Mouse (Mus musculus) ES-Bruce4 (cell line): ENCODE measurements around the gene Neurl3. TPM values are rescaled to one million over a fixed set of nuclear protein-coding genes. Genes with fewer than 3 reads are reported as not detected.
A peak's percentile ranks its signal among the peaks of the same experiment; 100 is the strongest.

Experiments
- H3K27ac ChIP-seq: 2 replicates; pipeline ENCODE4 v1.5.1; 2012; ENCODE audit warnings: low read length, inconsistent platforms; ENCODE audit not compliant: insufficient read depth
- H3K27me3 ChIP-seq: 2 replicates; pipeline ENCODE4 v1.6.1; 2012; ENCODE audit warnings: mild to moderate bottlenecking, low read length, inconsistent platforms; ENCODE audit not compliant: control insufficient read depth, poor library complexity, insufficient read depth, severe bottlenecking
- H3K36me3 ChIP-seq: 2 replicates; pipeline ENCODE4 v1.6.1; 2012; ENCODE audit warnings: inconsistent platforms, mild to moderate bottlenecking, low read length, moderate library complexity; ENCODE audit not compliant: control insufficient read depth, poor library complexity, insufficient read depth, severe bottlenecking
- H3K4me1 ChIP-seq: one replicate; pipeline ENCODE4 v1.8.1; 2011; ENCODE audit warnings: low read length; ENCODE audit not compliant: control insufficient read depth, insufficient read depth
- H3K4me3 ChIP-seq: 2 replicates; pipeline ENCODE4 v1.5.1; 2011; ENCODE audit warnings: low read depth, mild to moderate bottlenecking, low read length
- H3K9ac ChIP-seq: 2 replicates; pipeline ENCODE4 v1.6.1; 2012; ENCODE audit warnings: low read depth, mild to moderate bottlenecking, inconsistent platforms; ENCODE audit not compliant: poor library complexity, severe bottlenecking
- H3K9me3 ChIP-seq: replicated peaks from 2 replicates; pipeline ENCODE4 v1.6.1; 2012; ENCODE audit warnings: mild to moderate bottlenecking, low read length, inconsistent platforms; ENCODE audit not compliant: control insufficient read depth, poor library complexity, insufficient read depth, severe bottlenecking
- CTCF ChIP-seq: IDR thresholded peaks from one replicate; pipeline ENCODE4 v1.8.1; 2011; ENCODE audit warnings: low read depth, low read length
- EP300 ChIP-seq: IDR thresholded peaks from 2 replicates; pipeline ENCODE4 v1.6.1; 2011; ENCODE audit warnings: low read depth, low read length; ENCODE audit not compliant: insufficient read depth
- POLR2A ChIP-seq: IDR thresholded peaks from one replicate; pipeline ENCODE4 v1.8.1; 2011; ENCODE audit warnings: low read length; ENCODE audit not compliant: insufficient read depth
- polyA plus RNA-seq: library from polyadenylated mRNA; stranded (reverse); fragments of >200 nt; gene quantifications from 2 replicates; pipeline ENCODE4 v1.2.4, GENCODE M21; 2011; ENCODE audit warnings: low read depth; ENCODE audit not compliant: missing spikeins, insufficient read depth, insufficient read length

The Neurl3 gene
- not detected in 2 replicates for polyA plus RNA-seq

DNA sequence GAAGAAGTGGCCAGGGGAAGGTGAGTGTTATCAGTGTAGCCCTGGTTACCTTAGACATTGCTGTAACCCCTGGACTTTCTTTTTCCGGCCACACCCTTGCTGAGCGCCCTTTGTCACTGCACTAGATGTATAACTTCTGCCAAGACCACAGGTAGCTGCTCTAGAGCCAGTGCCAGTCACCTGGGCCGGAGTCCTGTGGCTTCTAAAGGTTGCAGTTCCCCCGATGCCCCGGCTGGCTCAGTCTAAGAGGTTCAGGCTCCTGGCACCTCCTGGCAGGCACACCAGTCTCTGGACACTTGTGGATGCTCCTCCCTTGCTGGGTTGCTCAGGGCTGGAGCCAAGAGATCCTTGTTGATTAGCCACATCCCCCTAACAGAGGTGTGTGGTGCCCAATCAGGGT is at the start of gene Neurl3:
TSS of gene Neurl3 (minus strand) at position 225 of the 400 bp plus-strand sequence.
- Histone ChIP-seq H3K4me1 (no peaks in the 10 kb centered on the region), H3K27me3 (no peaks in the 10 kb centered on the region), H3K4me3 (0 out of 2 replicates have a peak within 1 kb of the TSS, but pooled peaks have one; percentile 3), H3K36me3 (no peaks in the 10 kb centered on the region), H3K27ac (no peak within 1 kb of the TSS), H3K9me3 (no peaks in the 10 kb centered on the region), H3K9ac (no peak within 1 kb of the TSS)
- no peak for TF ChIP-seq POLR2A
- TF ChIP-seq EP300: no peak
- no peak for TF ChIP-seq CTCF

DNA sequence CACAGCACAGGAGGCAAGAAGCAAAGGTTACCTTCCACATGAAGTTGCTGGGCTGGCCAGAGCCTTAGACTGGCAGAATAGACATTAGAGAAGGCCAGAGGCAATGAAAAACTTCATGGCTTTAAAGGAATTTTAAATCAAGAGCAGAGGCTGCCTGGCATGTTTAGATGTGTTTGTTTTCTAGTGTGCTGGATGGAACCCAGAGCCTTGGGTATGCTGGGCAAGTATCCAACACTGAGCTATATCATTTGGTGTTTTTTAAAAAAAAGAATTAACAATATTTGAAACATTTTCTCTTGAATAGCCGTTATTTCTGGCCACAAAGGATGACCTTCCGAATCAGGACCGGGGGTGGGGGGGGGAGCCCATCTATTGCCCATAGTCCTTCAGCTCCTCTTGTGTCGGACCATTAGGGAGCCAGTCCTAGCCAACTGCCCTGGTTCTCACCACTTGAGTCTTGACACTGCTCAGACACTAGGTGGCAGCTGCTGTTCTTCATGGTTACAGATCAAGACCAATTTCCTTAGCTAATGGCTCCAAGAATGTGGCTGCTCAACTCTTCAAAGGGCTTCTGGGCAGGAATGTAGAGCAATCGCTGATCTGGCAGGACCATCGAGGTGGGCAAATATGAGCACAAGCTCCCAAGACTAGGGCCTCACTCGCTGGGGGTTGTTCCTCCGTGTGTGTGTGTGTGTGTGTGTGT is 49.4 kb upstream of the Neurl3 start:
- Histone ChIP-seq H3K9me3 (no peaks in the 10 kb centered on the region), H3K27ac (no peak overlapping the region), H3K9ac (no peak overlapping the region), H3K4me3 (no peak overlapping the region), H3K4me1 (no peaks in the 10 kb centered on the region), H3K27me3 (no peaks in the 10 kb centered on the region), H3K36me3 (no peaks in the 10 kb centered on the region)
- TF ChIP-seq CTCF: peak; percentile 55
- TF ChIP-seq EP300: no peak

DNA sequence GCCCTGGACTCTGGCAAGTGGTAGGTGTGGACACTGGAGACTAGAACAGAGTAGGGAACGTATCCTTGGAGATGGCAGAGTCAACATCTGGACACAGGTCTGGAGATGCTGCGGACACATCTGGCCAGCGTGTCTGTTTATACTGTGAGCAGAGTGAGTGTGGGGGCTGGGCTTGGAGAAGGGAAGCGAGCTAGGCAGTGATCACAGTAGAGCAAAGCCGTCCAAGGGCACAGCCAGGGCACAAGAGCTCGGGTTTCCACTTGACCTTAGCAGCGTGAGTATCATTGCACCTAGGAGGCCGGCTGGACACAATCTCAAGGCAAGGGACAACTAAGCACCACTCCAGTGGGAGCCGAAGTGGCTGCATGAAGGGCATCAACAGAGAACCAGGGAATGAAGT is 48.6 kb upstream of the Neurl3 start:
- TF ChIP-seq EP300: no peak
- no peak for TF ChIP-seq CTCF
- no peak overlapping the region for H3K27ac ChIP-seq
- H3K4me3 ChIP-seq: no peak overlapping the region
- H3K27me3 ChIP-seq: no peaks in the 10 kb centered on the region
- H3K9me3 ChIP-seq: no peaks in the 10 kb centered on the region
- H3K36me3 ChIP-seq: no peaks in the 10 kb centered on the region
- no peak overlapping the region for H3K9ac ChIP-seq
- no peaks in the 10 kb centered on the region for H3K4me1 ChIP-seq

DNA sequence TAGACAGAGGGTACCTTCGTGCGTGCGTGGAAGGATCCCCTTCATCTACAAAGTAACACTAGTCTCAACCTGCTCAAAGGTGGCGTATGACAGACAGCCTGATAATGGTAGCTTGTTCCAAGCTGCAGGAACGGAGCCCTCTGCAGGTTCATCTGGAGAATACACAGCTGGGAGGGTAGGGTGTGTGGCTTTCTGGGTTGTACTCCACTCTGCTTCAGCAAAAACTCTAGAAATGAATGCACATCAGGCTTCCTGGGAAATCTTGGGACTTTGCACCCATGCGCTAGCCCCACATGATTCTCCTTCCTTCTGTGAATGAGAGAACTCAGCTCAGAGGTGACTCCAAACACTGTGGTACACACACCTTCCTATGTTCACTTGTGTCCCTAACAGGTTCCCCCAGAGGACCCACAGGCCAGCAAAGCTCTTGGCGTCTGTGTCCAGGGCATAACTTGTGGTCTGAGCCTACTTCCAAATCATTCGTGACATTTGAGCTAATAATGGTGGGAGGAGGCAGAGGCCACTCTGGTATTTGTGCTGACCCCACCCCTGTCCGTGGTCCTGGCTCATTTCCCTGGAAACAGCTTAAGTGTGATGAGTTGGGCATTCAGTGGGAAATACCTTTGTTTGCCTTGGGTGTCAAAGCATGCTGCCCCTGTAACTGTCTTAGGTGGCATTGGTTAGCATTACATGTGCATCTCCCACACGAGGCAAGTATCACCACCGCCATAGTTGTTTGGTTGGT is 47.5 kb upstream of the Neurl3 start:
- no peak overlapping the region for H3K9ac ChIP-seq
- H3K9me3 ChIP-seq: no peaks in the 10 kb centered on the region
- H3K36me3 ChIP-seq: no peaks in the 10 kb centered on the region
- H3K27ac ChIP-seq: no peak overlapping the region
- H3K4me1 ChIP-seq: peaks cover 2% of the 10 kb centered on the region
- TF ChIP-seq CTCF (peak; percentile 64), EP300 (no peak)
- H3K4me3 ChIP-seq: no peak overlapping the region
- no peaks in the 10 kb centered on the region for H3K27me3 ChIP-seq

DNA sequence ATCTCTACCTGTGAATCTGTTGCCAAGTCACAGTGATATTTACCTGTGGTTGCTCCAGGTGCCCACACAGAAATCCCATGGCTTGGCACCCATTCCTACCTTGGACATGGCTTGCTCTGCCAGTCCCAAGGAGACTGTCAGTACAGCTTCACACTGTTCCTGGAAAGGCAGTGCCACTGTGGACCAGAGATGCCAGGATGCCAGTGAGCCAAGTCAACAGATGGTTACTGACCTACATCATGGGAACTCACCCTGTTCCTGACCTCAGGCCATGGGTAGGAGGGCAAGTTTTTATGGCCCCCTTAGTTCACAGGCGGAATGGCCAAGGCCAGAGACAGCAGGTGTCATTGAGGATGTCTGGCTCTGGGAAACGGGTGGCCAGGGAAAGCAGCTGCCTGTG is 46.7 kb upstream of the Neurl3 start:
- no peak overlapping the region for H3K9ac ChIP-seq

DNA sequence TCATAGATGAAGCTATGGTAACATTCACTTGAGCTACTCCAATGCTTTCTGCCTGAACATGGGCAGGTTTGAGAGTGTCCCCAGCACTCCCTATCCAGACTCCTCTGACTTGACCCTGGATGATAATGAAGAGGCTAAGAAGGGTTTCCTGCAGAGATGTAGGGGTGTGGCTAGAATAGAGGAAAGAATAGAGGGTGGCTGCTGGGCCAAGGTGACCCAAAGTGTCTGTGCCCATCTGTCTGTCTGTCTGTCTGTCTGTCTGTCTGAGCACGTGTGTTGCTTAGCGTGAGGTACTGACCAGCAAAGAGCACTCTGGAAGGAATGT is 41.3 kb upstream of the Neurl3 start:
- no peaks in the 10 kb centered on the region for H3K36me3 ChIP-seq
- H3K27me3 ChIP-seq: no peaks in the 10 kb centered on the region
- TF ChIP-seq POLR2A (no peak), EP300 (no peak), CTCF (no peak)
- H3K9ac ChIP-seq: peak overlapping the region; percentile 66; the same call in 1 of the 2 replicates
- peaks cover 2% of the 10 kb centered on the region for H3K4me1 ChIP-seq
- H3K27ac ChIP-seq: 0 out of 2 replicates have a peak overlapping the region, but pooled peaks have one; percentile 15
- H3K4me3 ChIP-seq: peak overlapping the region; percentile 82
- H3K9me3 ChIP-seq: no peaks in the 10 kb centered on the region

More for the DNA sequence above, 46.7 kb upstream of the Neurl3 start:
- no peak for TF ChIP-seq POLR2A
- no peak for TF ChIP-seq EP300
- no peak for TF ChIP-seq CTCF
- Histone ChIP-seq H3K4me1 (peaks cover 2% of the 10 kb centered on the region), H3K36me3 (no peaks in the 10 kb centered on the region), H3K27me3 (no peaks in the 10 kb centered on the region), H3K9me3 (no peaks in the 10 kb centered on the region), H3K27ac (no peak overlapping the region), H3K4me3 (no peak overlapping the region)
